ENCODE assay signal across 19 mouse cellular contexts in genomic region chr14:19991861-19992260, GRCm38 (mm10). TPM values are rescaled to one million over a fixed set of nuclear protein-coding genes. Genes with fewer than 3 reads are reported as not detected.
DNase-seq lines count a peak whose midpoint lies in the region; ATAC-seq and TF ChIP-seq lines count a peak whose summit lies in the region.
"Had no signal": no experiment of that assay in that cellular context is flagged by ENCODE, and none has a peak within 500 bp of the region (broad histone marks: within the 10 kb centered on the region; RNA-seq: fewer than 3 reads in every experiment).

No protein-coding gene starts in this region.

- no peak overlapping the region for H3K9ac ChIP-seq in heart, embryonic 12.5 days
- no peak overlapping the region for H3K9ac ChIP-seq in forebrain, postnatal 0 days
- H3K9ac ChIP-seq: embryonic facial prominence, embryonic 13.5 days; hindbrain, embryonic 15.5 days; liver, embryonic 14.5 days had no signal

- H3K27me3 ChIP-seq in heart, embryonic 10.5 days (ENCODE audit: insufficient read depth, poor library complexity, severe bottlenecking), result no peaks in the 10 kb centered on the region
- H3K27me3 ChIP-seq in heart, embryonic 12.5 days (replicated peaks), result no peaks in the 10 kb centered on the region
- H3K27me3 ChIP-seq in forebrain, postnatal 0 days (ENCODE audit: insufficient read depth, low read length), result no peaks in the 10 kb centered on the region
- H3K27me3 ChIP-seq: embryonic facial prominence, embryonic 13.5 days; hindbrain, embryonic 15.5 days had no signal

- no peak for TF ChIP-seq CTCF in forebrain, postnatal 0 days (IDR thresholded peaks at IDR 0.05; ENCODE audit: low read depth)

- peak; percentile 30 for DNase-seq in heart, embryonic 10.5 days (ENCODE audit: low spot score)
- DNase-seq in ES-CJ7 (ENCODE audit: low read depth, low spot score) (peak; percentile 46), ZHBTc4 (ENCODE audit: low read depth, low spot score) (peak; percentile 59)
- DNase-seq in forebrain, postnatal 0 days, result no peak
- no peak for DNase-seq in layer of hippocampus, postnatal 36 days
- DNase-seq: adrenal gland, postnatal 10 days; cerebellum, adult 11 months; cerebellum, postnatal 25 days; gastrocnemius, postnatal 14 days; heart, adult 2 months had no signal

- no peak overlapping the region for H3K4me3 ChIP-seq in heart, embryonic 10.5 days
- H3K4me3 ChIP-seq in heart, embryonic 12.5 days, result no peak overlapping the region
- H3K4me3 ChIP-seq in forebrain, postnatal 0 days (ENCODE audit: low read depth, low read length), result no peak overlapping the region
- H3K4me3 ChIP-seq: embryonic facial prominence, embryonic 13.5 days; heart, adult 2 months; hindbrain, embryonic 15.5 days had no signal

- no peak overlapping the region for H3K27ac ChIP-seq in heart, embryonic 10.5 days
- no peak overlapping the region for H3K27ac ChIP-seq in heart, embryonic 12.5 days (ENCODE audit: poor library complexity, severe bottlenecking)
- peak overlapping the region; percentile 2; the same call in 1 of the 2 replicates for H3K27ac ChIP-seq in forebrain, postnatal 0 days (ENCODE audit: low read depth, low read length)
- H3K27ac ChIP-seq: embryonic facial prominence, embryonic 13.5 days; heart, adult 2 months; hindbrain, embryonic 15.5 days; liver, embryonic 14.5 days; macrophage; stomach, postnatal 0 days had no signal

- no peaks in the 10 kb centered on the region for H3K9me3 ChIP-seq in heart, embryonic 10.5 days
- no peaks in the 10 kb centered on the region for H3K9me3 ChIP-seq in heart, embryonic 12.5 days (replicated peaks)
- H3K9me3 ChIP-seq in forebrain, postnatal 0 days (ENCODE audit: low read length), result no peaks in the 10 kb centered on the region
- H3K9me3 ChIP-seq: embryonic facial prominence, embryonic 13.5 days; hindbrain, embryonic 15.5 days had no signal

- H3K36me3 ChIP-seq in heart, embryonic 10.5 days, result no peaks in the 10 kb centered on the region
- H3K36me3 ChIP-seq in heart, embryonic 12.5 days, result no peaks in the 10 kb centered on the region
- no peaks in the 10 kb centered on the region for H3K36me3 ChIP-seq in forebrain, postnatal 0 days (ENCODE audit: insufficient read depth)
- H3K36me3 ChIP-seq: embryonic facial prominence, embryonic 13.5 days; hindbrain, embryonic 15.5 days had no signal

- H3K4me1 ChIP-seq in heart, embryonic 10.5 days, result peaks cover 5% of the 10 kb centered on the region; the same call in 1 of the 2 replicates
- H3K4me1 ChIP-seq in heart, embryonic 12.5 days (replicated peaks), result no peaks in the 10 kb centered on the region
- no peaks in the 10 kb centered on the region for H3K4me1 ChIP-seq in forebrain, postnatal 0 days (ENCODE audit: insufficient read depth)

- WGBS in heart, embryonic 10.5 days, result 56% methylated on average over 3 of the region's 3 CpGs
- 61% methylated on average over 3 of the region's 3 CpGs for WGBS in heart, embryonic 12.5 days
- WGBS in forebrain, postnatal 0 days, result 23% methylated on average over 3 of the region's 3 CpGs

- no peak for ATAC-seq in heart, embryonic 12.5 days (ENCODE audit: insufficient number of reproducible peaks, low FRiP score)
- no peak for ATAC-seq in forebrain, postnatal 0 days
- ATAC-seq in cerebellum, adult (ENCODE audit: insufficient number of reproducible peaks, low FRiP score, low TSS enrichment), result no peak
- ATAC-seq: activated CD4-positive, CD25-positive, alpha-beta regulatory T cell, adult 4 months; intestine, postnatal 0 days had no signal

- no peak overlapping the region for H3K4me2 ChIP-seq in heart, embryonic 12.5 days
- no peak overlapping the region for H3K4me2 ChIP-seq in forebrain, postnatal 0 days (ENCODE audit: low read depth)
- H3K4me2 ChIP-seq: embryonic facial prominence, embryonic 13.5 days; hindbrain, embryonic 15.5 days had no signal

RNA-seq across cellular contexts. Expression of gene Gng2, which starts 14.4 kb away (rescaled TPM):
- 33.9 and 61.6 TPM in 2 replicates for polyA plus RNA-seq in heart, embryonic 10.5 days (2016; fragmentation: Nextera tagmentation; extraction: Ambion mirVana)
- polyA plus RNA-seq in heart, embryonic 12.5 days (2016; fragmentation: Nextera tagmentation; extraction: Ambion mirVana), result 31.2 and 37.7 TPM in 2 replicates
- 447 and 546 TPM in 2 replicates for total RNA-seq in forebrain, postnatal 0 days (2014; rRNA removed)
- polyA plus RNA-seq in forebrain, postnatal 0 days (2015; fragmentation: Nextera tagmentation; extraction: Ambion mirVana), result 367 and 462 TPM in 2 replicates
- total RNA-seq in layer of hippocampus, postnatal 36 days (2021), result 100 to 1,000 TPM; 284 to 297 TPM

Comparison
In these comparisons a context has a peak if more than half of its experiments do, and no peak if none do; other contexts are left out.
1. DNase-seq: peak in heart, embryonic 10.5 days (single experiment), ES-CJ7 (single experiment) and ZHBTc4 (single experiment); none in forebrain, postnatal 0 days (single experiment) and layer of hippocampus, postnatal 36 days (0 of 2).